In genomic region chr7:109566327-109566726, GRCm38 (mm10) we compare ENCODE assay signal across 17 mouse cellular contexts. TPM values are rescaled to one million over a fixed set of nuclear protein-coding genes. Genes with fewer than 3 reads are reported as not detected.
A peak's percentile ranks its signal among the peaks of the same experiment; 100 is the strongest.
DNase-seq lines count a peak whose midpoint lies in the region; ATAC-seq and TF ChIP-seq lines count a peak whose summit lies in the region.
"Had no signal": no experiment of that assay in that cellular context is flagged by ENCODE, and none has a peak within 500 bp of the region (broad histone marks: within the 10 kb centered on the region; RNA-seq: fewer than 3 reads in every experiment).

No protein-coding gene starts in this region.

- ATAC-seq in intestine, postnatal 0 days = peak; percentile 42; the same call in 1 of the 2 replicates
- ATAC-seq in intestine, embryonic 16.5 days = no peak
- ATAC-seq in liver, embryonic 13.5 days (ENCODE audit: low read depth) = peak; percentile 31; the same call in 1 of the 2 replicates
- ATAC-seq in liver, embryonic 12.5 days = no peak
- ATAC-seq in liver, embryonic 16.5 days (ENCODE audit: low read depth) = peak; percentile 68
- ATAC-seq: forebrain, embryonic 13.5 days; forebrain, postnatal 0 days had no signal

- no peak for DNase-seq in liver, embryonic 13.5 days
- DNase-seq in layer of hippocampus, adult 9-11 months = no peak
- DNase-seq: adrenal gland, postnatal 25 days; cerebellum, adult 2 months; cerebellum, postnatal 10 days; forebrain, postnatal 0 days; gastrocnemius, postnatal 36 days; heart, adult 18-20 months had no signal

- H3K4me1 ChIP-seq in intestine, postnatal 0 days (replicated peaks; ENCODE audit: control insufficient read depth, insufficient read depth, low read length) = peaks cover 8% of the 10 kb centered on the region
- peaks cover 30% of the 10 kb centered on the region for H3K4me1 ChIP-seq in intestine, embryonic 16.5 days (ENCODE audit: control insufficient read depth, insufficient read depth, low read length)
- H3K4me1 ChIP-seq in liver, embryonic 13.5 days (replicated peaks) = peaks cover 54% of the 10 kb centered on the region
- peaks cover 39% of the 10 kb centered on the region for H3K4me1 ChIP-seq in liver, embryonic 12.5 days
- peaks cover 35% of the 10 kb centered on the region for H3K4me1 ChIP-seq in brown adipose tissue, adult 24 weeks (ENCODE audit: control insufficient read depth, insufficient read depth, insufficient read length, low read length)
- H3K4me1 ChIP-seq in liver, embryonic 16.5 days (ENCODE audit: control insufficient read depth, low read depth, low read length) = no peaks in the 10 kb centered on the region; the same call in none of the 2 replicates
- H3K4me1 ChIP-seq: hindbrain, embryonic 15.5 days had no signal

- H3K4me3 ChIP-seq in intestine, postnatal 0 days (ENCODE audit: low read depth, low read length) = no peak overlapping the region
- no peak overlapping the region for H3K4me3 ChIP-seq in intestine, embryonic 16.5 days (ENCODE audit: low read length)
- H3K4me3 ChIP-seq in liver, embryonic 13.5 days (replicated peaks) = no peak overlapping the region
- H3K4me3 ChIP-seq in liver, embryonic 12.5 days = no peak overlapping the region
- H3K4me3 ChIP-seq in brown adipose tissue, adult 24 weeks (ENCODE audit: insufficient read depth, low read depth, low read length) = no peak overlapping the region
- no peak overlapping the region for H3K4me3 ChIP-seq in liver, embryonic 16.5 days (ENCODE audit: low read depth, low read length)
- H3K4me3 ChIP-seq: embryonic facial prominence, embryonic 10.5 days; forebrain, embryonic 13.5 days; hindbrain, embryonic 15.5 days had no signal

- peak overlapping the region; percentile 21; the same call in 1 of the 2 replicates for H3K27ac ChIP-seq in intestine, postnatal 0 days (ENCODE audit: low read depth, low read length)
- no peak overlapping the region for H3K27ac ChIP-seq in intestine, embryonic 16.5 days (ENCODE audit: low read length)
- peak overlapping the region; percentile 58; the same call in 1 of the 2 replicates for H3K27ac ChIP-seq in liver, embryonic 13.5 days
- H3K27ac ChIP-seq in liver, embryonic 12.5 days = no peak overlapping the region
- H3K27ac ChIP-seq in brown adipose tissue, adult 24 weeks (replicated peaks; ENCODE audit: low read depth, low read length) = peak overlapping the region; percentile 1; the same call in 1 of the 2 replicates
- H3K27ac ChIP-seq in liver, embryonic 16.5 days (ENCODE audit: low read length) = peak overlapping the region; percentile 52; the same call in 1 of the 2 replicates
- H3K27ac ChIP-seq: embryonic facial prominence, embryonic 10.5 days; forebrain, embryonic 13.5 days; hindbrain, embryonic 15.5 days had no signal

- no peak overlapping the region for H3K9ac ChIP-seq in intestine, postnatal 0 days (ENCODE audit: low read depth, low read length)
- H3K9ac ChIP-seq in intestine, embryonic 16.5 days (ENCODE audit: low read depth, low read length) = no peak overlapping the region
- no peak overlapping the region for H3K9ac ChIP-seq in liver, embryonic 13.5 days
- H3K9ac ChIP-seq in liver, embryonic 12.5 days = no peak overlapping the region
- no peak overlapping the region for H3K9ac ChIP-seq in liver, embryonic 16.5 days (ENCODE audit: low read depth, low read length)
- H3K9ac ChIP-seq: forebrain, embryonic 13.5 days; forebrain, postnatal 0 days; hindbrain, embryonic 15.5 days had no signal

- H3K9me3 ChIP-seq in intestine, postnatal 0 days (ENCODE audit: control insufficient read depth) = no peaks in the 10 kb centered on the region
- no peaks in the 10 kb centered on the region for H3K9me3 ChIP-seq in intestine, embryonic 16.5 days (ENCODE audit: control insufficient read depth, low read length)
- H3K9me3 ChIP-seq in liver, embryonic 13.5 days (replicated peaks) = no peaks in the 10 kb centered on the region
- no peaks in the 10 kb centered on the region for H3K9me3 ChIP-seq in liver, embryonic 12.5 days (replicated peaks)
- H3K9me3 ChIP-seq in liver, embryonic 16.5 days (replicated peaks; ENCODE audit: control insufficient read depth, low read length) = no peaks in the 10 kb centered on the region
- H3K9me3 ChIP-seq: embryonic facial prominence, embryonic 10.5 days; forebrain, embryonic 13.5 days; hindbrain, embryonic 15.5 days had no signal

- H3K27me3 ChIP-seq in intestine, postnatal 0 days (replicated peaks; ENCODE audit: control insufficient read depth, insufficient read depth, low read length) = no peaks in the 10 kb centered on the region
- H3K27me3 ChIP-seq in intestine, embryonic 16.5 days (replicated peaks; ENCODE audit: control insufficient read depth, insufficient read depth, low read length) = no peaks in the 10 kb centered on the region
- no peaks in the 10 kb centered on the region for H3K27me3 ChIP-seq in liver, embryonic 13.5 days
- H3K27me3 ChIP-seq in liver, embryonic 12.5 days (replicated peaks) = no peaks in the 10 kb centered on the region
- H3K27me3 ChIP-seq in liver, embryonic 16.5 days (ENCODE audit: control insufficient read depth, insufficient read depth, low read depth, low read length) = no peaks in the 10 kb centered on the region
- H3K27me3 ChIP-seq: forebrain, embryonic 13.5 days; hindbrain, embryonic 15.5 days had no signal

- H3K36me3 ChIP-seq in intestine, postnatal 0 days (ENCODE audit: control insufficient read depth, insufficient read depth) = peaks cover 24% of the 10 kb centered on the region
- H3K36me3 ChIP-seq in intestine, embryonic 16.5 days (ENCODE audit: control insufficient read depth, insufficient read depth, low read length) = peaks cover 3% of the 10 kb centered on the region
- H3K36me3 ChIP-seq in liver, embryonic 13.5 days = 0 out of 2 replicates have a peak, but pooled peaks cover 3% of the 10 kb centered on the region
- peaks cover 18% of the 10 kb centered on the region; the same call in 1 of the 2 replicates for H3K36me3 ChIP-seq in liver, embryonic 12.5 days
- H3K36me3 ChIP-seq in liver, embryonic 16.5 days (ENCODE audit: control insufficient read depth, insufficient read depth) = no peaks in the 10 kb centered on the region
- H3K36me3 ChIP-seq: hindbrain, embryonic 15.5 days had no signal

- TF ChIP-seq CTCF in intestine, postnatal 0 days (IDR thresholded peaks at IDR 0.05; ENCODE audit: low read depth) = no peak

- no peak overlapping the region for H3K4me2 ChIP-seq in intestine, postnatal 0 days (replicated peaks; ENCODE audit: low read depth)
- H3K4me2 ChIP-seq in intestine, embryonic 16.5 days (ENCODE audit: low read depth, low read length) = no peak overlapping the region
- H3K4me2 ChIP-seq in liver, embryonic 13.5 days = no peak overlapping the region
- H3K4me2 ChIP-seq in liver, embryonic 12.5 days = no peak overlapping the region
- H3K4me2 ChIP-seq in liver, embryonic 16.5 days (ENCODE audit: low read depth, low read length) = no peak overlapping the region
- H3K4me2 ChIP-seq: forebrain, embryonic 13.5 days; heart, embryonic 11.5 days; hindbrain, embryonic 15.5 days had no signal

RNA-seq across cellular contexts. Expression of gene Rpl27a, which starts 47.4 kb away (rescaled TPM):
- 81.0 and 95.7 TPM in 2 replicates for polyA plus RNA-seq in intestine, postnatal 0 days (2015; fragmentation: Nextera tagmentation; extraction: Ambion mirVana)
- 115 and 131 TPM in 2 replicates for polyA plus RNA-seq in intestine, embryonic 16.5 days (2015; fragmentation: Nextera tagmentation; extraction: Ambion mirVana)
- 112 and 118 TPM in 2 replicates for polyA plus RNA-seq in liver, embryonic 13.5 days (2015; fragmentation: Nextera tagmentation; extraction: Ambion mirVana)
- 122 and 125 TPM in 2 replicates for polyA plus RNA-seq in liver, embryonic 12.5 days (2016; fragmentation: Nextera tagmentation; extraction: Ambion mirVana)
- polyA plus RNA-seq in brown adipose tissue, adult 24 weeks (2012; ENCODE audit: insufficient read depth, insufficient read length, missing spikeins) = 113 and 190 TPM in 2 replicates
- polyA plus RNA-seq in liver, embryonic 16.5 days (2015; fragmentation: Nextera tagmentation; extraction: Ambion mirVana) = 55.4 and 62.1 TPM in 2 replicates

RNA-seq across cellular contexts. Expression of gene Trim66, which starts 58.4 kb away (rescaled TPM):
- 0.01 and 0.05 TPM in 2 replicates for polyA plus RNA-seq in intestine, postnatal 0 days (2015; fragmentation: Nextera tagmentation; extraction: Ambion mirVana)
- polyA plus RNA-seq in intestine, embryonic 16.5 days (2015; fragmentation: Nextera tagmentation; extraction: Ambion mirVana) = 0.01 TPM in 1 of 2 replicates, not detected in the other
- 0.01 TPM in 2 replicates for polyA plus RNA-seq in liver, embryonic 13.5 days (2015; fragmentation: Nextera tagmentation; extraction: Ambion mirVana)
- polyA plus RNA-seq in liver, embryonic 12.5 days (2016; fragmentation: Nextera tagmentation; extraction: Ambion mirVana) = 0.04 TPM in 1 of 2 replicates, not detected in the other
- polyA plus RNA-seq in brown adipose tissue, adult 24 weeks (2012; ENCODE audit: insufficient read depth, insufficient read length, missing spikeins) = 0.38 TPM in 1 of 2 replicates, not detected in the other
- polyA plus RNA-seq in liver, embryonic 16.5 days (2015; fragmentation: Nextera tagmentation; extraction: Ambion mirVana) = 0.01 and 0.04 TPM in 2 replicates

Comparison
In these comparisons a context has a peak if more than half of its experiments do, and no peak if none do; other contexts are left out.
1. ATAC-seq: peak in intestine, postnatal 0 days (single experiment), liver, embryonic 13.5 days (single experiment) and liver, embryonic 16.5 days (single experiment); none in intestine, embryonic 16.5 days (single experiment) and liver, embryonic 12.5 days (single experiment).
2. H3K27ac ChIP-seq: peak in intestine, postnatal 0 days (single experiment), liver, embryonic 13.5 days (single experiment), brown adipose tissue, adult 24 weeks (single experiment) and liver, embryonic 16.5 days (single experiment); none in intestine, embryonic 16.5 days (single experiment) and liver, embryonic 12.5 days (single experiment).